Mouse (Mus musculus): ENCODE measurements around the gene Ccdc180. TPM values are rescaled to one million over a fixed set of nuclear protein-coding genes. Genes with fewer than 3 reads are reported as not detected.

Gene Ccdc180
- total and polyA plus RNA-seq, 3 experiments, result 0.16 TPM; not detected in 2

GRCm38 (mm10) chr4:45971806-45972447, 81.8 kb downstream of the Ccdc180 start:
- no peak for TF ChIP-seq GATA1 (IDR thresholded peaks at IDR 0.05; ENCODE audit: borderline replicate concordance, low read length)
- 0 out of 2 replicates have a peak, but pooled peaks have one; percentile 11 for TF ChIP-seq CTCF (IDR thresholded peaks at IDR 0.05; ENCODE audit: low read depth, low read length)
- no peak for TF ChIP-seq GATA2 (IDR thresholded peaks at IDR 0.05; ENCODE audit: borderline replicate concordance, low read depth, low read length)
- no peak for TF ChIP-seq TAL1 (conservative IDR thresholded peaks at IDR 0.05; ENCODE audit: low read depth, low read length)
- no peak for TF ChIP-seq POLR2AphosphoS5 (IDR thresholded peaks at IDR 0.05; ENCODE audit: insufficient replicate concordance, low read depth, low read length)
- Histone ChIP-seq H3K36me3 (replicated peaks) (no peaks in the 10 kb centered on the region), H3K27me3 (ENCODE audit: insufficient read depth, low read length) (peaks cover 48% of the 10 kb centered on the region), H3K4me3 (ENCODE audit: low read depth, low read length) (peak overlapping the region; percentile 82), H3K4me1 (ENCODE audit: insufficient read depth, low read depth, low read length) (peaks cover 12% of the 10 kb centered on the region), H3K9me3 (replicated peaks) (no peaks in the 10 kb centered on the region)
- DNase-seq (ENCODE audit: low spot score), result peak; percentile 80
- ATAC-seq (ENCODE audit: extremely low read depth, insufficient number of reproducible peaks, low FRiP score, poor library complexity, severe bottlenecking), result peak; percentile 66

DNA sequence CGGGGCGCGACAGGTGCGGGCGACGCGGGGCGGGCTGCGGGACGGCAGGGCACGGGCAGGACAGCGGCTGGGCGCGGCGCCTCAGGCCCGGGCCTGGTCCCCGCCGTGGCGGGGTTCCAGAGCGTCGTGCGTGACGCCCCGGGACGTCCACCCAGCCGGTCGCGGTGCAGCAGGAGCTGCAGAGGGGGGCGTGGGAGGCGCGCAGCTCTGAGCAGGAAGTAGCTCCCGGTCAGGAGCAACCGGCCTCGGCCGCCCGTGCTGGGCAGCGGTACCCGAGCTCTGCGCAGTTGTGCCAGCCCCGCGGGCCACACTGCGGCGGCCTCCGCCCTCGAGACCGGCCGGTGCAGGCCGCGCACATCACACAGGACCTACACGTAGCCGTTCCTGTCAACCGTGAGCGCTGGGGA, 82.3 kb downstream of the Ccdc180 start:
- TF ChIP-seq GATA2 (IDR thresholded peaks at IDR 0.05; ENCODE audit: borderline replicate concordance, low read depth, low read length) (no peak), TAL1 (conservative IDR thresholded peaks at IDR 0.05; ENCODE audit: low read depth, low read length) (no peak), GATA1 (IDR thresholded peaks at IDR 0.05; ENCODE audit: borderline replicate concordance, low read length) (no peak), CTCF (IDR thresholded peaks at IDR 0.05; ENCODE audit: low read depth, low read length) (no peak), POLR2AphosphoS5 (IDR thresholded peaks at IDR 0.05; ENCODE audit: insufficient replicate concordance, low read depth, low read length) (no peak)
- ATAC-seq (ENCODE audit: extremely low read depth, insufficient number of reproducible peaks, low FRiP score, poor library complexity, severe bottlenecking), result no peak
- Histone ChIP-seq H3K4me1 (ENCODE audit: insufficient read depth, low read depth, low read length) (peaks cover 12% of the 10 kb centered on the region), H3K4me3 (ENCODE audit: low read depth, low read length) (peak overlapping the region; percentile 82), H3K9me3 (replicated peaks) (no peaks in the 10 kb centered on the region), H3K27me3 (ENCODE audit: insufficient read depth, low read length) (peaks cover 50% of the 10 kb centered on the region), H3K36me3 (replicated peaks) (no peaks in the 10 kb centered on the region)
- DNase-seq (ENCODE audit: low spot score), result peak; percentile 48

DNA sequence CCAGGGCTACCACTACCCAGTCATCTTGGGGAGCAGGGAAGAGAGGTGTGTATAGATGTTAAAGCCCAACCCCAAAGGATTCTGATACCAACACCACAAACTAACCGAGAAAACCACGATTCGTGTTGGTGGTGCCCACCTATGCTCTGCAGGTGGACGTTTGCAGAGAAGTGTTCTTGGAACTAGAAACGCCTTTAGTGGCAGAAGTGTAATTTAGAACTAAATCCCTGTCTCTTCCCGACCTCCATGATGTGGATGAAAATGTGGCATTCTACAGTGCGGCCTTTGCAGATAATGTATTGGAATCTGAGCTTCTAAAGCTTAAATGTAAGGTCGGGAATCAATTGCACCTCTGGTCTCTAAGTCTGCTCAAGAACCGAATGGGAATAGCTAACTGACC, 82.8 kb downstream of the Ccdc180 start:
- H3K36me3 ChIP-seq (replicated peaks), result no peaks in the 10 kb centered on the region
- ATAC-seq (ENCODE audit: extremely low read depth, insufficient number of reproducible peaks, low FRiP score, poor library complexity, severe bottlenecking) (no peak), DNase-seq (ENCODE audit: low spot score) (no peak)
- H3K4me3 ChIP-seq (ENCODE audit: low read depth, low read length), result peak overlapping the region; percentile 82
- no peak for TF ChIP-seq TAL1 (conservative IDR thresholded peaks at IDR 0.05; ENCODE audit: low read depth, low read length)
- no peak for TF ChIP-seq POLR2AphosphoS5 (IDR thresholded peaks at IDR 0.05; ENCODE audit: insufficient replicate concordance, low read depth, low read length)
- no peak for TF ChIP-seq GATA1 (IDR thresholded peaks at IDR 0.05; ENCODE audit: borderline replicate concordance, low read length)
- peaks cover 48% of the 10 kb centered on the region for H3K27me3 ChIP-seq (ENCODE audit: insufficient read depth, low read length)
- H3K9me3 ChIP-seq (replicated peaks), result no peaks in the 10 kb centered on the region
- H3K4me1 ChIP-seq (ENCODE audit: insufficient read depth, low read depth, low read length), result peaks cover 12% of the 10 kb centered on the region

GRCm38 (mm10) chr4:45976931-45977667, 87.0 kb downstream of the Ccdc180 start:
- peaks cover 34% of the 10 kb centered on the region for H3K27me3 ChIP-seq (ENCODE audit: insufficient read depth, low read length)
- peaks cover 9% of the 10 kb centered on the region for H3K4me1 ChIP-seq (ENCODE audit: insufficient read depth, low read depth, low read length)
- TF ChIP-seq GATA1 (IDR thresholded peaks at IDR 0.05; ENCODE audit: borderline replicate concordance, low read length) (no peak), TAL1 (conservative IDR thresholded peaks at IDR 0.05; ENCODE audit: low read depth, low read length) (no peak), CTCF (IDR thresholded peaks at IDR 0.05; ENCODE audit: low read depth, low read length) (no peak), POLR2AphosphoS5 (IDR thresholded peaks at IDR 0.05; ENCODE audit: insufficient replicate concordance, low read depth, low read length) (no peak), GATA2 (IDR thresholded peaks at IDR 0.05; ENCODE audit: borderline replicate concordance, low read depth, low read length) (no peak)

DNA sequence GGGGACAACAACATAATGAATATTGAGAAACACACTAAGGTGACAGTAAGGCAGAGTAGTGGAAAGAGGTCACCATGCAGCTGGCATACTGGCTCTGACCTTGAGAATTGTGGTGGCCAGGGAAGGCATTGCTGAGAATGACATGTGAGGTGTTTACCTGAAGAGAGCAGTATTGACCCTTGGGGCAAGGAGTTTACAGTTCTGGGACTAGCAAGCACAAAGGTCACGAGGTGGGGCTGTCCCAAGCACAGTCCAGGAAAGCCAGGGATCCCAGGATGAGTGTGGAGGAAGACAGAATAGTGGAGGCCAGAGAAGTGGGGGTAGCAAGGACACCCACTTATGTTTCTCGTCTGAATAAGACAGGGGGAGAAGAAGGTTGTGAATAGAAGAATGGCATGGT, 89.8 kb downstream of the Ccdc180 start:
- no peak for DNase-seq (ENCODE audit: low spot score)
- H3K27me3 ChIP-seq (ENCODE audit: insufficient read depth, low read length), result peaks cover 13% of the 10 kb centered on the region
- no peaks in the 10 kb centered on the region for H3K4me1 ChIP-seq (ENCODE audit: insufficient read depth, low read depth, low read length)
- no peak for TF ChIP-seq GATA2 (IDR thresholded peaks at IDR 0.05; ENCODE audit: borderline replicate concordance, low read depth, low read length)
- TF ChIP-seq GATA1 (IDR thresholded peaks at IDR 0.05; ENCODE audit: borderline replicate concordance, low read length), result no peak
- TF ChIP-seq TAL1 (conservative IDR thresholded peaks at IDR 0.05; ENCODE audit: low read depth, low read length), result no peak
- no peak for TF ChIP-seq POLR2AphosphoS5 (IDR thresholded peaks at IDR 0.05; ENCODE audit: insufficient replicate concordance, low read depth, low read length)
- no peak for TF ChIP-seq CTCF (IDR thresholded peaks at IDR 0.05; ENCODE audit: low read depth, low read length)
- H3K36me3 ChIP-seq (replicated peaks), result no peaks in the 10 kb centered on the region
- no peaks in the 10 kb centered on the region for H3K9me3 ChIP-seq (replicated peaks)
- no peak for ATAC-seq (ENCODE audit: extremely low read depth, insufficient number of reproducible peaks, low FRiP score, poor library complexity, severe bottlenecking)
- no peak overlapping the region for H3K4me3 ChIP-seq (ENCODE audit: low read depth, low read length)

More at GRCm38 (mm10) chr4:45976931-45977667, 87.0 kb downstream of the Ccdc180 start:
- no peak for DNase-seq (ENCODE audit: low spot score)
- no peak for ATAC-seq (ENCODE audit: extremely low read depth, insufficient number of reproducible peaks, low FRiP score, poor library complexity, severe bottlenecking)
- H3K9me3 ChIP-seq (replicated peaks), result no peaks in the 10 kb centered on the region
- no peak overlapping the region for H3K4me3 ChIP-seq (ENCODE audit: low read depth, low read length)
- H3K36me3 ChIP-seq (replicated peaks), result no peaks in the 10 kb centered on the region

GRCm38 (mm10) chr4:45981054-45981453, 91.0 kb downstream of the Ccdc180 start:
- no peaks in the 10 kb centered on the region for H3K36me3 ChIP-seq (replicated peaks)
- H3K4me1 ChIP-seq (ENCODE audit: insufficient read depth, low read depth, low read length), result no peaks in the 10 kb centered on the region
- no peak overlapping the region for H3K4me3 ChIP-seq (ENCODE audit: low read depth, low read length)
- peaks cover 10% of the 10 kb centered on the region for H3K27me3 ChIP-seq (ENCODE audit: insufficient read depth, low read length)
- H3K9me3 ChIP-seq (replicated peaks), result no peaks in the 10 kb centered on the region
- no peak for DNase-seq (ENCODE audit: low spot score)
- no peak for ATAC-seq (ENCODE audit: extremely low read depth, insufficient number of reproducible peaks, low FRiP score, poor library complexity, severe bottlenecking)
- TF ChIP-seq CTCF (IDR thresholded peaks at IDR 0.05; ENCODE audit: low read depth, low read length) (no peak), GATA1 (IDR thresholded peaks at IDR 0.05; ENCODE audit: borderline replicate concordance, low read length) (no peak)

All from G1E (cell line).